Mouse (Mus musculus): ENCODE data around the gene Ppil3. TPM values are rescaled to one million over a fixed set of nuclear protein-coding genes. Genes with fewer than 3 reads are reported as not detected.

The Ppil3 gene
- polyA plus RNA-seq, 1 experiment = 59.9 TPM

DNA sequence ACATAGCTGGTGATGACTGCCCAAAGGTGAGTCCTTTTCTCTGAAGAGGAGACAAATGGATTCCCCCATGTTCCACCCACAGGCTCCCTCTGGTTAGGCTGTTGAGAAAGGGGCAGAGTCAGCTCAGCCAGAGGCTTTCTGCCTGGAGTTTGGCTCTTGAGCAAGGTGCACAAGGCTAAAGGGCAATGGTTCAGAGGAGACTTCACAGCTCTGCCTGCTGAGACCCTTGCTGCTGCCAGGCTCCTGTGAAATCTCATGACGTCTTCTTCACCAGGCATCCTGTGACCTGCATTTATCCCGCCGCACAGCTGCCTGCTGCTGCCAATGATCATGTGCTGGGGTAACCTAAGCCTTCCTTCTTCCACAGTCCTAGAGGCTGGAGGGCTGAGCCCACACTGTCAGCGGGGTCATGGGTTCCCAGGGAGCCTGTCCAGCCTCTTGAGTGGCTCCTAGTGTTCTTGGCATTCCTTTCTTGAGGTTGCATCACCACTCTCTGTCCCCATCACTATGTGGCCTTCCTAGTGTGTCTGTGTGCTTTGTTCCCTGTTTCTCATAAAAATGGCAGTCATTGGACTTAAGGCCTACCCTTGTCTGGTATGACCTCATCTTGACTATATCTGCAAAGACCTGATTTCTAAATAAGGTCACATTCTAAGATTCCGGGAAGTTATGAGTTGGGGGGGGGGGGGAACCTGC is 62.6 kb downstream of the Ppil3 start:
- Histone ChIP-seq H3K9me3 (replicated peaks; ENCODE audit: control insufficient read depth, insufficient read depth, low read length, poor library complexity, severe bottlenecking) (no peaks in the 10 kb centered on the region), H3K27me3 (ENCODE audit: control insufficient read depth, insufficient read depth, low read length, poor library complexity, severe bottlenecking) (no peaks in the 10 kb centered on the region), H3K4me1 (ENCODE audit: control insufficient read depth, insufficient read depth, low read length) (no peaks in the 10 kb centered on the region), H3K27ac (ENCODE audit: insufficient read depth, low read length) (no peak overlapping the region), H3K9ac (ENCODE audit: low read depth, poor library complexity, severe bottlenecking) (no peak overlapping the region), H3K4me3 (ENCODE audit: low read depth, low read length) (no peak overlapping the region), H3K36me3 (ENCODE audit: control insufficient read depth, insufficient read depth, low read length, poor library complexity, severe bottlenecking) (no peaks in the 10 kb centered on the region)
- TF ChIP-seq POLR2A (IDR thresholded peaks at IDR 0.05; ENCODE audit: insufficient read depth, low read length) (no peak), CTCF (IDR thresholded peaks at IDR 0.05; ENCODE audit: low read depth, low read length) (no peak), EP300 (IDR thresholded peaks at IDR 0.05; ENCODE audit: insufficient read depth, low read depth, low read length) (no peak)

Other genes with a start within 250 kb of the Ppil3 start
- not detected in 2 replicates for gene Aox4, start 235.1 kb downstream of the Ppil3 start, polyA plus RNA-seq (2011; ENCODE audit: insufficient read depth, insufficient read length, low read depth, missing spikeins)
- gene Aox2, start 167.2 kb downstream of the Ppil3 start, polyA plus RNA-seq (2011; ENCODE audit: insufficient read depth, insufficient read length, low read depth, missing spikeins) = not detected in 2 replicates
- 298 and 313 TPM in 2 replicates for gene Bzw1, start 52.6 kb downstream of the Ppil3 start, polyA plus RNA-seq (2011; ENCODE audit: insufficient read depth, insufficient read length, low read depth, missing spikeins)
- gene Clk1, start 21.4 kb downstream of the Ppil3 start, polyA plus RNA-seq (2011; ENCODE audit: insufficient read depth, insufficient read length, low read depth, missing spikeins) = 201 and 216 TPM in 2 replicates
- gene Nif3l1, start 335 bp downstream of the Ppil3 start, polyA plus RNA-seq (2011; ENCODE audit: insufficient read depth, insufficient read length, low read depth, missing spikeins) = 43.0 and 43.3 TPM in 2 replicates
- gene Orc2, start 59.6 kb upstream of the Ppil3 start, polyA plus RNA-seq (2011; ENCODE audit: insufficient read depth, insufficient read length, low read depth, missing spikeins) = 77.7 and 80.2 TPM in 2 replicates
- gene Fam126b, start 140.8 kb upstream of the Ppil3 start, polyA plus RNA-seq (2011; ENCODE audit: insufficient read depth, insufficient read length, low read depth, missing spikeins) = 12.4 and 16.6 TPM in 2 replicates
- 87.0 and 97.9 TPM in 2 replicates for gene Ndufb3, start 140.9 kb upstream of the Ppil3 start, polyA plus RNA-seq (2011; ENCODE audit: insufficient read depth, insufficient read length, low read depth, missing spikeins)

All from ES-Bruce4 (cell line).